Mouse (Mus musculus) ES-E14 (cell line): ENCODE measurements at regions not wholly inside any gene's neighbourhood (a gene's known extent, or its start where the extent isn't known, plus 50 kb on each side); places are given as distances from the start of the nearest gene placed in this dataset.

ENCODE experiments used
- CHD2 ChIP-seq: IDR thresholded peaks from 2 replicates; pipeline ENCODE4 v1.6.1; 2014; ENCODE audit warnings: mild to moderate bottlenecking, low read depth, low read length, inconsistent platforms
- HCFC1 ChIP-seq: IDR thresholded peaks from 2 replicates; pipeline ENCODE4 v1.6.1; 2012; ENCODE audit warnings: low read length, inconsistent platforms, borderline replicate concordance; ENCODE audit not compliant: insufficient read depth
- MAFK ChIP-seq: IDR thresholded peaks from 2 replicates; pipeline ENCODE4 v1.6.1; 2014; ENCODE audit warnings: mild to moderate bottlenecking, low read depth, low read length, inconsistent platforms; ENCODE audit not compliant: insufficient read depth
- ZC3H11A ChIP-seq: IDR thresholded peaks from 2 replicates; pipeline ENCODE4 v1.6.1; 2012; ENCODE audit warnings: low read depth, mild to moderate bottlenecking, inconsistent platforms, low read length, borderline replicate concordance
- ZNF384 ChIP-seq: IDR thresholded peaks from 2 replicates; pipeline ENCODE4 v1.6.1; 2012; ENCODE audit warnings: low read depth, low read length, inconsistent platforms

- TF ChIP-seq MAFK = no peak
- no peak for TF ChIP-seq ZC3H11A
- TF ChIP-seq HCFC1 = no peak
- no peak for TF ChIP-seq CHD2
- no peak for TF ChIP-seq ZNF384
These were observed 264.5 kb upstream of the Igfbp7 start for GRCm38 (mm10) chr5:77672073-77672924.
